Mouse (Mus musculus) heart, postnatal 36 days (tissue): ENCODE results near the gene Fcgr4. TPM values are rescaled to one million over a fixed set of nuclear protein-coding genes. Genes with fewer than 3 reads are reported as not detected.
"Not testable (repeated sequence)": the region's sequence is repeated elsewhere in the genome, so short reads cannot be mapped to it uniquely, and the experiment has no call there.

Source experiments
- DNase-seq, 2 experiments: peaks; one replicate each; pipeline ENCODE4 v3.0.0; 2021 to 2022
- intact Hi-C: fragments of 180-260 bp; cut with DNase I; formaldehyde crosslinking; loops from one replicate; pipeline ENCODE4 v1.15.1; 2025
- total RNA-seq, 2 experiments: library from RNA; stranded (reverse); gene quantifications; 2 replicates each; pipeline ENCODE4 v1.2.3; 2021

Fcgr4 gene
- total RNA-seq, 2 experiments from 2014 or later, result 0.76 TPM; not detected in 1

DNA sequence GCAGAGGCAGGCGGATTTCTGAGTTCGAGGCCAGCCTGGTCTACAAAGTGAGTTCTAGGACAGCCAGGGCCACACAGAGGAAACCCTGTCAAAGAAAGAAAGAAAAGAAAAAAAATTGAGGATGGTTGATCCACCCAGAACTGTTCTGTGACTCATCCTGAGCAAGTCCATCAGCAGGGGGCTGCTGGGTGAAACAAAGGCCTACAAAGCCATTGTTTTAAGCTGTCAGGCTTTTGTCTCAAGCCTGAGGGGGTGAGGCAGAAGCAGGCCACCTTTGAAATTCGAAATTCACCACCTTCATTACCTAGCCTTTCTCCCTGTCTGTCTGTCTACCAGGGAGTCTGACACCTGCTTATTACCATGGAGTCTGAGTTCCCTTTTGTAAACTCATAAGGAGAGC is 27.8 kb downstream of the Fcgr4 start:
- no peak for DNase-seq
- intact Hi-C loops, result loop anchor here (2.0 kb wide), 1 partner anchor 16 kb away; no protein-coding TSS in a partner anchor

DNA sequence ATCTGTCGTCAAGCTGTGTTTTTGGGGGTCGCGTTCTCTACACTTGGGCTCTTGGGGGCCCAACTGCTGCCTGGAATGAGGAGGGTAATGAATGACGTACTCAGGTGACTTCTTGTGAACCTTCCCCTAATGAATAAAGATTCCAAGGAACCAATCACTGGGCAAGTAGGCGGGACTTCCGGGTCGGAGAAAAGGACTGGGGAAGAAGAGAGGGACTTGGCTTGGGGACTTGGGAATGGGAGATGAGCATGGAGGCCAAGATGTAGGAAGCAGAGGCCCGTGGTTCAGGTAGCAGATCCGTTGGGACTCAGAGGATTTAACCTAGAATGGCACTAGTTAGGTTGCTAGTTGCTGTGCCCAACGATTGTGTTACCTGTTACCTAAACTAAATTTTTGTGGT is 30.5 kb downstream of the Fcgr4 start:
- DNase-seq, result no peak

DNA sequence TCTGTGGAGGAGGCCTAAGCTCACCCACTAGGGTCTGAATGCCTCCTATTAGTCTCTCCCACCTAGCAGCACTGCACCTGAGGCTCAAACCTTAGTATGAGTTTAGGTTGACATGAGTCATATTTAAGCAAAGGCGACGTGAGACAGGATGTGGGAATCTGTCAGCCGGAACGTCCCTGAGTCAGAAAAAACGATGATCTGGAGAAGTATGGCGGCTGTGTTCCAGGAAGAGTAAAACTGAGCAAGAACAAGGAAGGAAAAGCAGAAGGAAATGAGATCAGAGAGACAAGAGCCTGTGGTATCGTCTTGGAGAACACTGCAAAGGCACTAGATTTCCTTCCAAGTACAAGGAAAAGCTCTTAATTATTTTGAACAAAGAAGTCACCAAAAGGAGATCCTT is 32.1 kb downstream of the Fcgr4 start:
- intact Hi-C loops, result no loop called here
- DNase-seq, result no peak

More for the DNA sequence above, 30.5 kb downstream of the Fcgr4 start:
- intact Hi-C loops, result no loop called here

DNA sequence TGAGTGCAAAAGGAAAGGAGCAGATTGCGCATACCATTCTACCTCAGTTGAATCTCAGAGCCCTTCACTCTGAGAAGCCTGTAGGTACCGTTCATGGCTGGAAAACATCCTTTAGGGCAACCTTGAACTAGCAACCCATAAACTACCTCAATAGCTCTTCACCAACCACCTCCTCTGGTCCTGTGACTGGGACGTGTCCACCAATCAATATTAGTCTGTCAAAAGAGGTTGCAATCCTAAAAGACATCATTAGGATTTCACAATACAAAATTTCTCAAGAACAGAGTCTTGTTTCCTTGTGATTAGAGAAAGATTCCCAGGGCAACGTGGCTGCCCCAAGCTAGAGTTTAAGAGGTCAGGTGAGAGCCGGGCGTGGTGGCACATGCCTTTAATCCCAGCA is 34.6 kb downstream of the Fcgr4 start:
- DNase-seq, result no peak
- intact Hi-C loops, result no loop called here

DNA sequence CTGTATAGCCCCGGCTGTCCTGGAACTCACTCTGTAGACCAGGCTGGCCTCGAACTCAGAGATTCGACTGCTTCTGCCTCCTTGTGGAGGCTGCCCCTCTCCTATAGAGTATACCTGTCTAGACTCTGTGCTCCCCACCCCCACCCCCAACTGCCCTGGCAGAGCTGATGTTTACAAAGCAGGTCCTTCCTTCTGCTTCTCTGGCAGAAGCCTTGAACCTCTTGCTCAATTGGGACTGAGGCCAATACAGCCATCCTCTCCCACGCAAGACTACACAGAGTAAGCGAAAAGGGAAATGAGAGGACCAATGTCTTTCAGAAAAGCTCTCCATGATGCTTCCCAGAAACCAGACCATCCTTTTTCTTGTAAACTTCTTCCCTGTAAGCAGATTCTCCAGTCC is 38.5 kb downstream of the Fcgr4 start:
- DNase-seq, result no peak
- intact Hi-C loops, result no loop called here

DNA sequence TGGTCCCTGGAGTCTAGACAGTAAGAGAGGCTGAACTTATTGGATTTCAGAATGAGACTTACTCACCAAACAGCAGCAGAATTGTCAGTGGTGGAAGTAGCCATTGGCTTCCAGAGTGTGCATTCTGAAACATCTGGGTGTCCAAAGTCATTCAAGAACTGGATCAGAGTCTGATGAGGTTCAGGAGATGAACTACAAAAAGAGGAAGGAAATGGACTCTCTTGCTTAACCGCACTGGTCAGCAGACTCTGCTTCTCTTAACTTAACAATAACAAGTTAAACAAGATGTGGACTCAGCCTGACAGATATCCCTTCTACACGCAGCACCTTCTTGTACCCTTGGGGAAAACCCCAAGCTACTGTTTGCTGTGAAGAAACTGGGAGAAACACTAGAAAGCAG is 40.5 kb downstream of the Fcgr4 start:
- DNase-seq, result no peak
- intact Hi-C loops, result no loop called here

DNA sequence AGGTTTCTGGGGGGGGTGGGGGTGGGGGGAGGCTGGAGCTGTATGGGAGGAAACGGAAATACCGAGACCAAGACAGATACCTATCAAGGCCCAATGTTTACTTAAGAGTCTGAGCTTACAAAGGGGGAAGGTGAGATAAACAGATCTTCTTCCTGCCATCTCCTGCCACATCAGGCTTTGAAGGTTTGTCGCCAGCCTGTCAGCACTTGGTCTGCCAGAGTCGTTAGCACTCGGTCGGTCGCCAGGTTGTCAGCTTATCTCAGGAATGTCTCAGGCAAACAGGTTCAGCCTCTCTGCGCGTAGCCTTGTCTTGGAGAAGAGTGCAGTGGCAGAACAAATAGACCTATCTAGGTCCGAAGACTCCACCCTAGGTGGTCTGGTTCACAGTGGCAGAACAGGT is 41.7 kb downstream of the Fcgr4 start:
- intact Hi-C loops, result no loop called here
- DNase-seq, result no peak

DNA sequence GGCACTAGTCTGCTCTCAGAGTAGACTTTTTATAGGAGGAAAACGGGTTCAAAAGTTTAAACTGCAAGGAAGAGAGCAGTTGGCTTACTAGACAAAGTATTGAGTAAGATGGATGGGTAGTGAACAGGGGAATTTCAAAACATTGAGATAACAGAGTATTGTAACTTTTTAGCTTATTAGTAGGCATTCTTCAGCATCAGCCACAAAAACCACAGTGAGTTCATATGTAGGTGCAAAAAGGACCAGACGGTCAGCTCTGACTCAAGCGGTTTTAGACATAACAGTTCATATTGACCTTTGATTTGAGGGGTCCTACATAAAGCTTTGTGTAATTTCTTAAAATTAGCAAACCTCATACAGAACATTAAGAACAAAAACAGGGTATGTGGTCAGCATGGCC is 42.8 kb downstream of the Fcgr4 start:
- intact Hi-C loops, result no loop called here
- DNase-seq, result no peak

DNA sequence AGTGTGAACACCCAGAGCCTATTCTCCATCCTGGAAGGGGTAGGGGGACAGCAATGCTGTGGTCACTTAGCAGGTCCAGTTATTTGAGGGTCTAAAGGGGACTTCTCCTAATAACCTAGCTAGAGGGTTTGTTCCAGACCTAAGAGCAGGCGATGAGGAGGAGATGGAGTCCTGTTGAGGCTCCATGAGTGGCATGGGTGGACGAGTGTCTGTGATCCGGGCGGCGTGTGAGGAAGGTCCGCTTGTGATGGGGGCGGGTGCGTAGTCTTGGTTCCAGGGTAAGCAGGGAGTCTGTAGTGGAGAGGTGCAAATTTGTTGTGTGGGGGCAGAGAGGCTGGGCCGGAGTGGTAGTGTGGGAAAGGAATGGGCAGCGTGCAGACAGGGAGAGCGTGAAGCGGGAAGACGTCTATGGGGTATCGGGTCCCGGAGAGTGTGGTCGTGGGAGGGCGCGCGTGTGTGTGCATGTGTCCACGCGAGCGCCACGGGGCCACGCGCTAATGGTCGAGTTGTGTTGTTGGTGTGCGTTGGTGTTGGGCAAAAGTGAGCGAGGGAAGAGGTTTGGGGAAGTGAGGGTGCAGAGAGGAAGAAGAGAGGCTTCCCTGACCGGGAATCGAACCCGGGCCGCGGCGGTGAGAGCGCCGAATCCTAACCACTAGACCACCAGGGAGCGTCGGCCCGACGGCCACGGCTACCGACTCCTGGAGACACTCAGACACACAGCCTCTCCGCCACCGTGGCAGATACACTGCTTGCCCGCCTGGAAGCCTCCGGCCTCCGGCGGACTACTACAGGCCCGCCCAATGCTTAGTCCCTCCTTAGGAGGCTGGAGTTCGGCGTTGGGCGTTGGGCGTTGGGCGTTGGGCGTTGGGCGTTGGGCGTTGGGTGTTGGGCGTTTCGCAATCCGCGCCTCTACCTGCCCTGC is 45.1 kb downstream of the Fcgr4 start:
- intact Hi-C loops, result loop anchor here (2.0 kb wide), 1 partner anchor 17 kb away; no protein-coding TSS in a partner anchor
- peak in 1 of 2 experiments; percentile 64 for DNase-seq

DNA sequence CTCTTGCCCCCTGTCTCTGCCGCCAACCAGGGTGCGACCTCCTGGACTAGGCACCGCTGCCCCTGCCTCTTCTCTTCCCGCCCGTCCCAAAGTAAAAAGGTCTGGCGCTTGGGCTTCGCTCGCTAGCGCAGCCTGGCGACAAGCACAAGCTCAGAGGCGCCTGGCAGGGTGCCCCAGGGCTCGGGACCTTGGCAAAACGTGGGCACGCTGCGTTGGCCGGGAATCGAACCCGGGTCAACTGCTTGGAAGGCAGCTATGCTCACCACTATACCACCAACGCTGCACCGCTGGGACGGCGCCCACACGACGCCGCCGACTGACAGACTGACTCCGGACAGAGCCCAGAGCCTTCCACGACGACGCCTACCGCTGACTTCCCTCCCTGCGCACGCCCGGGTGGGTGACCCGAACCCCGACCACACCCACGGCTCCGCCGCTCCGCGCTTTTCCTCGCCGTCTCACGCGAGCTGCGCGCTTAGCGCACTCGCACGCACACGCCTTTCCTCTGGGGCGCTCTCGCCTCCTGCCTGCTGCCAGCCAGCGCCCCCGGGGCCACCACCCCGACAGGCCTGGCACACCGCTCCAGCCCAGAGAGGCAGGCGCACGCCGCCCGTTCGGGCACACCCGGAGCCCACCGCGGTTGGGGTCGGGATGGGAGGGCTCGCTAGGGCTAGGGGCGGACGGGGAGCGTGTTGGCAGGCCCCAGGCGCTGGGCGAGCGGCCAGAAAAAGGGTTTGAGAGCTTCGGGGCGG is 45.9 kb downstream of the Fcgr4 start, which contains the start of gene Fcgr3:
Gene Fcgr3, minus strand, starts transcription at position 445 of the 752 bp plus-strand sequence.
- peak; percentile 83 to 91 for DNase-seq
- intact Hi-C loops, result not testable (repeated sequence)

DNA sequence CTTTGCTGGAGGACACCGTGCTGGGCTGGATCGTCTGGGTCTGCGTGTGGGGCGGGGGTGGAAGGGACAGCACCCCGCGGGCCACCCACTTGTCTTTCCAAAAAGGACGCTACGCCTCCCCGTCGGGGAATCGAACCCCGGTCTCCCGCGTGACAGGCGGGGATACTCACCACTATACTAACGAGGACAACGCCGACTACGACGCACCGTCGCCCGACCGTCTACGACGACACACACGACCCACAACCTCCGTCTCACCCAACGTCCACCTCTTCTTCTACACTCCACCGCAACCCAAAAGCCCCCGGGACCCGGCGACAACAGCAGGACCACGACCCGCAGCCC is 46.5 kb downstream of the Fcgr4 start:
- DNase-seq, result peak; percentile 55 to 56
- intact Hi-C loops, result not testable (repeated sequence)

DNA sequence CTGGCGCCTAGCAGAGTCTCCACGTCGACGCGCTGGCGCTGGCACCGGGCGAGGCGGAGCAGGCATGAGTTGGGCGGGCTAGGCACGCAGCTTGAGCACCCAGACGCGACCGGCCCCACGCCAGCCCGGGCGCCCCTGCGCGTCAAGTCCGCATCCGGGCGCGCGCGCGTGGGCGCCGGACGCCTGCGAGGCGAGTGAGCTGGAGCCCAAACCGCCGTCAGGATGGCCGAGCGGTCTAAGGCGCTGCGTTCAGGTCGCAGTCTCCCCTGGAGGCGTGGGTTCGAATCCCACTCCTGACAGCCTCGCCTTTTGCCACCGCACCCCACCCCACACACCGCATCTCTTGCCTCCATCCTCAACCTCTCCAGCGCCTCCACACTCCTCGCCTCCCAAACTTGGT is 47.0 kb downstream of the Fcgr4 start:
- intact Hi-C loops, result not testable (repeated sequence)
- DNase-seq, result peak in 1 of 2 experiments; percentile 38

DNA sequence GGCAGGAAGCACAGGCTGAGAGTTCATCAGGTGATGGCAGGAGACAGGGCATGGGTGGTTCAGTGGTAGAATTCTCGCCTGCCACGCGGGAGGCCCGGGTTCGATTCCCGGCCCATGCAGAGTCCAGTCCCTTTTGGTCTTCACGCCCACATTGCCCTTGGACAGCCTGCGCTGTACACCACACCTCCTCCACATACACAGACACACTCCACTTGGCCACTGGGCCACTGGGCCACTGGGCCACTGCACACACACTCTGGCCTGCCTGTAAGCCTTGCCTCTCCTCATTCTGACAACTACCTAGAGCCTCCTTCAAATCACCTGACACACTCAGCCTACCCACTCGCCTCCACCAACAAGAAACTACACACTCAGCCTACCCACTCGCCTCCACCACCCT is 47.9 kb downstream of the Fcgr4 start:
- DNase-seq, intact Hi-C loops: not testable (repeated sequence)

DNA sequence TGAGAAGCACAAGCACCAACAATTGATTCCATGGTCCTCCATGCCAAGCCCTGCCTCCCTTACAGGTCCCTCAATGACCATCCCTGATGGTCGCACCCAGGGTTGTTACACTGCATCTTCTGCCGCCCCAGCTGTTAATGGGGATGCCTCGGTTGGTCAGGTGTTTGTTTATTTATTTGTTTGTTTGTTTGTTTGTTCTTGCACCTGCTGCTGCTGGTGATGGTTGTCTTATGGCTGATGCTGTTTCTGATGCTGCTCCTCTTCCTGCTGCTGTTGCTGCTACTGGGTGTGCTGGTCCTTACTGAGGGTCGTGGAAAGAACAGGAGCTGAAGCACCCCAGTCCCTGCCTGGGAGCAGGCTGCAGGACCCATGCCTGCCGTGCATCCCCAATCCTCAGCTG is 49.2 kb downstream of the Fcgr4 start:
- DNase-seq, intact Hi-C loops: not testable (repeated sequence)

DNA sequence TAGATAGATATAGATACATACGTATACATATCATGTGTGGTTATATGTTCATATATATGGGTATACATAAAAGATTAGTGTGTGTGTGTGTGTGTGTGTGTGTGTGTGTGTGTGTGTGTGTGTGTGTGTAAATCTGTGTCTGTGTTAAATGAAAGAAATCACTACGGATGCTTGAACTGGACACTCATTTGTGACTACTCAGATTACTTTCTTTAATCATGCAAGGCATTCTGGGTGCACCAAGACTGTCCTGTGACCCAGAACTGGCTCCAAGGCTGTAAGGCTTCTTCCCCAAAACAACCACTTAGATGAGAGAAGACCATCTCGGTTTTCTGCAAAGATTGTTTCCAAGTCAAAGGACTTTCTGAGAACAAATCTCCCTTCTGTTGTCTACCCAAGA is 50.8 kb downstream of the Fcgr4 start:
- DNase-seq, intact Hi-C loops: not testable (repeated sequence)

DNA sequence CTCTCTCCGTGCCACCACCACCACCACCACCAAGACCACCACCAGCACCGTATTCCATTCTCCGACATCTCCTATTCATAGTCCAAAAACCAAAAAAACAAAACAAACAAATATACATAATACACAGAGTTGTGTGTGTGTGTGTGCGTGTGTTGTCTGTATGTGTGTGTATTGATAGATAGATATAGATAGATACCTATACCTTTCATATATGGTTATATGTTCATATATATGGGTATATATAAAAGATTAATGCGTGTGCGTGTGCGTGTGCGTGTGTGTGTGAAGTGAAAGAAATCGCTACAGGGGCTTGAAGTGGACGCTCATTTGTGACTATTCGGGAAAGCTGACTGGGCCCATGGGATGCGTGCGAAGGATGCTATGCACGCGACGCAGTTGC is 52.2 kb downstream of the Fcgr4 start:
- DNase-seq, intact Hi-C loops: not testable (repeated sequence)

DNA sequence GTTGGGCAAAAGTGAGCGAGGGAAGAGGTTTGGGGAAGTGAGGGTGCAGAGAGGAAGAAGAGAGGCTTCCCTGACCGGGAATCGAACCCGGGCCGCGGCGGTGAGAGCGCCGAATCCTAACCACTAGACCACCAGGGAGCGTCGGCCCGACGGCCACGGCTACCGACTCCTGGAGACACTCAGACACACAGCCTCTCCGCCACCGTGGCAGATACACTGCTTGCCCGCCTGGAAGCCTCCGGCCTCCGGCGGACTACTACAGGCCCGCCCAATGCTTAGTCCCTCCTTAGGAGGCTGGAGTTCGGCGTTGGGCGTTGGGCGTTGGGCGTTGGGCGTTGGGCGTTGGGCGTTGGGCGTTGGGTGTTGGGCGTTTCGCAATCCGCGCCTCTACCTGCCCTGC is 53.0 kb downstream of the Fcgr4 start:
- DNase-seq, intact Hi-C loops: not testable (repeated sequence)

DNA sequence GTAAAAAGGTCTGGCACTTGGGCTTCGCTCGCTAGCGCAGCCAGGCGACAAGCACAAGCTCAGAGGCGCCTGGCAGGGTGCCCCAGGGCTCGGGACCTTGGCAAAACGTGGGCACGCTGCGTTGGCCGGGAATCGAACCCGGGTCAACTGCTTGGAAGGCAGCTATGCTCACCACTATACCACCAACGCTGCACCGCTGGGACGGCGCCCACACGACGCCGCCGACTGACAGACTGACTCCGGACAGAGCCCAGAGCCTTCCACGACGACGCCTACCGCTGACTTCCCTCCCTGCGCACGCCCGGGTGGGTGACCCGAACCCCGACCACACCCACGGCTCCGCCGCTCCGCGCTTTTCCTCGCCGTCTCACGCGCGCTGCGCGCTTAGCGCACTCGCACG is 53.5 kb downstream of the Fcgr4 start:
- intact Hi-C loops, DNase-seq: not testable (repeated sequence)

DNA sequence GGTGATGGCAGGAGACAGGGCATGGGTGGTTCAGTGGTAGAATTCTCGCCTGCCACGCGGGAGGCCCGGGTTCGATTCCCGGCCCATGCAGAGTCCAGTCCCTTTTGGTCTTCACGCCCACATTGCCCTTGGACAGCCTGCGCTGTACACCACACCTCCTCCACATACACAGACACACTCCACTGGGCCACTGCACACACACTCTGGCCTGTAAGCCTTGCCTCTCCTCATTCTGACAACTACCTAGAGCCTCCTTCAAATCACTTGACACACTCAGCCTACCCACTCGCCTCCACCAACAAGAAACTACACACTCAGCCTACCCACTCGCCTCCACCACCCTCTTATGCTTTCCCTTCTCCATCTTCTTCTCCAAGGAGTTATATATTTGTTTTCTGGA is 55.6 kb downstream of the Fcgr4 start:
- intact Hi-C loops, result not testable (repeated sequence)
- DNase-seq, result peak in 1 of 2 experiments; percentile 19

DNA sequence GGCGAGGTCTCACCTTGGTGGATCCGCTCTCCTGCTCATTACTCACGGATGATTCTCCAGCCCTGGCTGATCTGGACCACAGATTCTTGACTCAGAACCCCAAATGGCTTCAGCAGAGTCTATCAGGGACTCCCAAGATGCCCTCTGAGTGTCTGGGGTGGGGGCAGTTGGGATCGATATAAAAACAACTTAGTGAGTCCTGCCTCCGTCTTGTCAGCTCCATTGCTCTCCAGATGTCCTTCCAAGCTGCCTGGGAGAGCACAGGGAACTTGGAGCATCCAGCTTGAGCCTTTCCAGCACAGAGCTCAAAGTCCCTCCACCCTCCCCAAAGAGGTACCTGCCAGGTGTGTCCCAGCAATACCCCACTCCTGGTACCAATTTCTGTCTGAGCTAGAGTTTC is 57.5 kb downstream of the Fcgr4 start:
- intact Hi-C loops, DNase-seq: not testable (repeated sequence)

DNA sequence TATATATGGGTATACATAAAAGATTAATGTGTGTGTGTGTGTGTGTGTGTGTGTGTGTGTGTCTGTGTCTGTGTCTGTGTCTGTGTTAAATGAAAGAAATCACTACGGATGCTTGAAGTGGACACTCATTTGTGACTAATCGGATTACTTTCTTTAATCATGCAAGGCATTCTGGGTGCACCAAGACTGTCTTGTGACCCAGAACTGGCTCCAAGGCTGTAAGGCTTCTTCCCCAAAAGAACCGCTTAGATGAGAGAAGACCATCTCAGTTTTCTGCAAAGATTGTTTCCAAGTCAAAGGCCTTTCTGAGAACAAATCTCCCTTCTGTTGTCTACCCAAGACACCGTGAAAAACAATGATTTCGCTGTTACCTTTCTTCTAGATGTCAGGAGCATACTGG is 58.5 kb downstream of the Fcgr4 start:
- DNase-seq, intact Hi-C loops: not testable (repeated sequence)
